Mouse (Mus musculus): ENCODE data around the gene Brca1. TPM values are rescaled to one million over a fixed set of nuclear protein-coding genes. Genes with fewer than 3 reads are reported as not detected.

Gene Brca1
- polyA plus RNA-seq, 1 experiment from 2014 or later, result 21.0 TPM

GRCm38 (mm10) chr11:101465101-101465868, 86.5 kb downstream of the Brca1 start:
- peak overlapping the region; percentile 97 for H3K4me2 ChIP-seq
- ATAC-seq (ENCODE audit: insufficient read depth) (peak; percentile 30), DNase-seq (peak; percentile 56)
- peaks cover 5% of the 10 kb centered on the region; the same call in 1 of the 2 replicates for H3K4me1 ChIP-seq (ENCODE audit: insufficient read depth)
- H3K9me3 ChIP-seq (ENCODE audit: low read depth, low read length), result no peaks in the 10 kb centered on the region
- WGBS, result under 1% methylated on average over 51 of the region's 51 CpGs
- no peaks in the 10 kb centered on the region for H3K27me3 ChIP-seq (ENCODE audit: insufficient read depth, low read length)
- peak overlapping the region; percentile 62 for H3K9ac ChIP-seq
- TF ChIP-seq CTCF (IDR thresholded peaks at IDR 0.05; ENCODE audit: low read depth), result peak; percentile 30; the same call in 1 of the 2 replicates
- peaks cover 19% of the 10 kb centered on the region; the same call in 1 of the 2 replicates for H3K36me3 ChIP-seq (ENCODE audit: insufficient read depth)
- peak overlapping the region; percentile 79 for H3K27ac ChIP-seq (ENCODE audit: low read depth)
- peak overlapping the region; percentile 74 for H3K4me3 ChIP-seq (ENCODE audit: low read depth, low read length)

DNA sequence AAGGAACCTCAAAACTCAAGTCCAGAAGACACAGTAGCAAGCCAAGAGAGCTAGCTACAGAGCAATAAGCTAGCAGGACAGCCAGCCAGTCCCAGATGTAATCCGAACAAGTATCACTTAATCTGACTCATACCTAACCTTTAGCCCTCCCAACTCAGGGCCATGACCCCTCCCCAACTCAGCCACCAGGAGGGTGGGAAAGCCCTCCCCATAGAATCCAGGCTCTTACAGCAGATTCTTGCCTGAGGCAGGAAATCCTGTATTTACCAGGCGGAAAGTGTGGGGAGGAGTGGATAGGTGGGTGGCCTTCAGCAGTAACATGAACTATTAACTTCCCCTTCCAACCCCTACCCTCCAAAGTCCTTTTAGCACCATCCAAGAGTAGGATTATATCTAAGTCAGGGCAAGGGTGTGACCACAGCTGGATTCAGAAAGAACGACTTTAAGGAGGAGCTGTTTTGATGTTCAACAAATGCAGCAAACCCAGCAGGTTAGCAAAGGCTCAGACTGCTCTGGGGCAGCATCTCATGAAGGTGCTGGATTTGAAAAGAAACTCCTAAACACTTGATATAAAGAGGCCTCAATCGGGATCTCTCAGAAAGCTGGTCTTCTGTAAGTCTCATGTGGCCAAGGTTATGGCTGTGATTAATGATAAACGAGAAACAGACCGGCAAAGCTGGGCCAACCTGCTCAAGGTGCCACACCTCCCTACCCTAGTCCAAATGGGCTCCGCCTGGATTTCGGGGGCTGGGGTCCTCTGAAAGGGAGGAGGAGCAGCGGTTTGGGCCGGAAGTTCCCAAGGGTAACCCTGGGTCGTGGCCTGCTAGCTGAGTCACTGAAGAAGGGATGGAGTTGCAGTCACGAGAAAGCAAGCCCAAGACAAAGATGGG, 87.3 kb downstream of the Brca1 start, which contains the start of gene Rnd2:
Rnd2 (plus strand) TSS at position 789 of the 890 bp plus-strand sequence.
- Histone ChIP-seq H3K9me3 (ENCODE audit: low read depth, low read length) (no peaks in the 10 kb centered on the region), H3K9ac (peak within 1 kb of the TSS; percentile 62), H3K36me3 (ENCODE audit: insufficient read depth) (peaks cover 22% of the 10 kb centered on the region; the same call in 1 of the 2 replicates), H3K27me3 (ENCODE audit: insufficient read depth, low read length) (no peaks in the 10 kb centered on the region), H3K4me2 (peak within 1 kb of the TSS; percentile 97), H3K4me3 (ENCODE audit: low read depth, low read length) (peak within 1 kb of the TSS; percentile 74), H3K4me1 (ENCODE audit: insufficient read depth) (peaks cover 5% of the 10 kb centered on the region; the same call in 1 of the 2 replicates), H3K27ac (ENCODE audit: low read depth) (peak within 1 kb of the TSS; percentile 79)
- WGBS, result 13% methylated on average over 12 of the region's 12 CpGs
- DNase-seq (peak; percentile 59), ATAC-seq (ENCODE audit: insufficient read depth) (peak; percentile 7; the same call in 1 of the 2 replicates)
- TF ChIP-seq CTCF (IDR thresholded peaks at IDR 0.05; ENCODE audit: low read depth), result no peak

GRCm38 (mm10) chr11:101462583-101463440, 88.9 kb downstream of the Brca1 start:
- Histone ChIP-seq H3K27me3 (ENCODE audit: insufficient read depth, low read length) (no peaks in the 10 kb centered on the region), H3K4me1 (ENCODE audit: insufficient read depth) (peaks cover 5% of the 10 kb centered on the region; the same call in 1 of the 2 replicates), H3K4me3 (ENCODE audit: low read depth, low read length) (no peak overlapping the region), H3K36me3 (ENCODE audit: insufficient read depth) (peaks cover 26% of the 10 kb centered on the region; the same call in 1 of the 2 replicates), H3K27ac (ENCODE audit: low read depth) (no peak overlapping the region), H3K4me2 (peak overlapping the region; percentile 97; the same call in 1 of the 2 replicates), H3K9ac (no peak overlapping the region), H3K9me3 (ENCODE audit: low read depth, low read length) (no peaks in the 10 kb centered on the region)
- WGBS, result 23% methylated on average over 13 of the region's 13 CpGs
- ATAC-seq (ENCODE audit: insufficient read depth), result no peak
- DNase-seq, result peak; percentile 46
- TF ChIP-seq CTCF (IDR thresholded peaks at IDR 0.05; ENCODE audit: low read depth), result no peak

GRCm38 (mm10) chr11:101462141-101462540, 89.6 kb downstream of the Brca1 start:
- Histone ChIP-seq H3K4me1 (ENCODE audit: insufficient read depth) (peaks cover 5% of the 10 kb centered on the region; the same call in 1 of the 2 replicates), H3K9ac (no peak overlapping the region), H3K4me3 (ENCODE audit: low read depth, low read length) (no peak overlapping the region), H3K4me2 (no peak overlapping the region), H3K36me3 (ENCODE audit: insufficient read depth) (peaks cover 26% of the 10 kb centered on the region; the same call in 1 of the 2 replicates), H3K27ac (ENCODE audit: low read depth) (no peak overlapping the region), H3K27me3 (ENCODE audit: insufficient read depth, low read length) (no peaks in the 10 kb centered on the region), H3K9me3 (ENCODE audit: low read depth, low read length) (no peaks in the 10 kb centered on the region)
- 77% methylated on average over 14 of the region's 14 CpGs for WGBS
- no peak for TF ChIP-seq CTCF (IDR thresholded peaks at IDR 0.05; ENCODE audit: low read depth)
- DNase-seq (no peak), ATAC-seq (ENCODE audit: insufficient read depth) (no peak)

GRCm38 (mm10) chr11:101460321-101460720, 91.4 kb downstream of the Brca1 start:
- Histone ChIP-seq H3K27ac (ENCODE audit: low read depth) (no peak overlapping the region), H3K36me3 (ENCODE audit: insufficient read depth) (peaks cover 26% of the 10 kb centered on the region; the same call in 1 of the 2 replicates), H3K9me3 (ENCODE audit: low read depth, low read length) (no peaks in the 10 kb centered on the region), H3K4me1 (ENCODE audit: insufficient read depth) (peaks cover 5% of the 10 kb centered on the region; the same call in 1 of the 2 replicates), H3K4me3 (ENCODE audit: low read depth, low read length) (no peak overlapping the region), H3K27me3 (ENCODE audit: insufficient read depth, low read length) (no peaks in the 10 kb centered on the region), H3K9ac (no peak overlapping the region), H3K4me2 (no peak overlapping the region)
- 74% methylated on average over 15 of the region's 15 CpGs for WGBS
- TF ChIP-seq CTCF (IDR thresholded peaks at IDR 0.05; ENCODE audit: low read depth), result no peak
- ATAC-seq (ENCODE audit: insufficient read depth) (no peak), DNase-seq (no peak)

GRCm38 (mm10) chr11:101459716-101460115, 92.0 kb downstream of the Brca1 start:
- Histone ChIP-seq H3K4me3 (ENCODE audit: low read depth, low read length) (no peak overlapping the region), H3K36me3 (ENCODE audit: insufficient read depth) (peaks cover 26% of the 10 kb centered on the region; the same call in 1 of the 2 replicates), H3K9me3 (ENCODE audit: low read depth, low read length) (no peaks in the 10 kb centered on the region), H3K4me1 (ENCODE audit: insufficient read depth) (peaks cover 6% of the 10 kb centered on the region; the same call in 1 of the 2 replicates), H3K4me2 (no peak overlapping the region), H3K27me3 (ENCODE audit: insufficient read depth, low read length) (no peaks in the 10 kb centered on the region), H3K9ac (no peak overlapping the region), H3K27ac (ENCODE audit: low read depth) (no peak overlapping the region)
- TF ChIP-seq CTCF (IDR thresholded peaks at IDR 0.05; ENCODE audit: low read depth), result no peak
- DNase-seq (no peak), ATAC-seq (ENCODE audit: insufficient read depth) (no peak)
- WGBS, result 24% methylated on average over 6 of the region's 6 CpGs

Data from lung, embryonic 14.5 days (tissue).